Mouse (Mus musculus): ENCODE measurements around the gene Epor. TPM values are rescaled to one million over a fixed set of nuclear protein-coding genes. Genes with fewer than 3 reads are reported as not detected.

Epor gene
- polyA plus RNA-seq, 1 experiment, result 1.1 TPM

GRCm38 (mm10) chr9:21969304-21969703 lies 6.0 kb upstream of the Epor start:
- Histone ChIP-seq H3K27ac (ENCODE audit: insufficient read depth, low read depth, low read length) (no peak overlapping the region), H3K4me1 (ENCODE audit: control insufficient read depth, insufficient read depth, low read length) (peaks cover 6% of the 10 kb centered on the region), H3K4me3 (ENCODE audit: insufficient read depth, low read length) (no peak overlapping the region)
- no peak for TF ChIP-seq POLR2A (IDR thresholded peaks at IDR 0.05; ENCODE audit: borderline replicate concordance, low read depth, low read length)
- TF ChIP-seq CTCF (IDR thresholded peaks at IDR 0.05; ENCODE audit: low read depth, low read length), result no peak

GRCm38 (mm10) chr9:21968883-21969282 lies 5.6 kb upstream of the Epor start:
- Histone ChIP-seq H3K27ac (ENCODE audit: insufficient read depth, low read depth, low read length) (no peak overlapping the region), H3K4me3 (ENCODE audit: insufficient read depth, low read length) (no peak overlapping the region), H3K4me1 (ENCODE audit: control insufficient read depth, insufficient read depth, low read length) (peaks cover 6% of the 10 kb centered on the region)
- TF ChIP-seq POLR2A (IDR thresholded peaks at IDR 0.05; ENCODE audit: borderline replicate concordance, low read depth, low read length) (no peak), CTCF (IDR thresholded peaks at IDR 0.05; ENCODE audit: low read depth, low read length) (no peak)

- Histone ChIP-seq H3K4me1 (ENCODE audit: control insufficient read depth, insufficient read depth, low read length) (peaks cover 3% of the 10 kb centered on the region; the same call in 1 of the 2 replicates), H3K27ac (ENCODE audit: insufficient read depth, low read depth, low read length) (no peak overlapping the region)
These were observed 768 bp downstream of the Epor start for GRCm38 (mm10) chr9:21962416-21963059.

GRCm38 (mm10) chr9:21962010-21962409 lies 1.3 kb downstream of the Epor start:
- Histone ChIP-seq H3K4me1 (ENCODE audit: control insufficient read depth, insufficient read depth, low read length) (peaks cover 3% of the 10 kb centered on the region; the same call in 1 of the 2 replicates), H3K27ac (ENCODE audit: insufficient read depth, low read depth, low read length) (no peak overlapping the region)

More at GRCm38 (mm10) chr9:21962416-21963059, 768 bp downstream of the Epor start:
- no peak for TF ChIP-seq POLR2A (IDR thresholded peaks at IDR 0.05; ENCODE audit: borderline replicate concordance, low read depth, low read length)
- TF ChIP-seq CTCF (IDR thresholded peaks at IDR 0.05; ENCODE audit: low read depth, low read length), result no peak
- H3K4me3 ChIP-seq (ENCODE audit: insufficient read depth, low read length), result peak overlapping the region; percentile 55

GRCm38 (mm10) chr9:21961366-21961980 lies 1.8 kb downstream of the Epor start:
- TF ChIP-seq POLR2A (IDR thresholded peaks at IDR 0.05; ENCODE audit: borderline replicate concordance, low read depth, low read length) (no peak), CTCF (IDR thresholded peaks at IDR 0.05; ENCODE audit: low read depth, low read length) (no peak)
- H3K4me3 ChIP-seq (ENCODE audit: insufficient read depth, low read length), result peak overlapping the region; percentile 55
- H3K27ac ChIP-seq (ENCODE audit: insufficient read depth, low read depth, low read length), result no peak overlapping the region
- peaks cover 3% of the 10 kb centered on the region; the same call in 1 of the 2 replicates for H3K4me1 ChIP-seq (ENCODE audit: control insufficient read depth, insufficient read depth, low read length)

More at GRCm38 (mm10) chr9:21962010-21962409, 1.3 kb downstream of the Epor start:
- H3K4me3 ChIP-seq (ENCODE audit: insufficient read depth, low read length), result peak overlapping the region; percentile 55
- TF ChIP-seq CTCF (IDR thresholded peaks at IDR 0.05; ENCODE audit: low read depth, low read length), result no peak
- TF ChIP-seq POLR2A (IDR thresholded peaks at IDR 0.05; ENCODE audit: borderline replicate concordance, low read depth, low read length), result no peak

GRCm38 (mm10) chr9:21960558-21961208 lies 2.6 kb downstream of the Epor start:
- no peak overlapping the region for H3K27ac ChIP-seq (ENCODE audit: insufficient read depth, low read depth, low read length)
- H3K4me3 ChIP-seq (ENCODE audit: insufficient read depth, low read length), result no peak overlapping the region
- TF ChIP-seq CTCF (IDR thresholded peaks at IDR 0.05; ENCODE audit: low read depth, low read length) (no peak), POLR2A (IDR thresholded peaks at IDR 0.05; ENCODE audit: borderline replicate concordance, low read depth, low read length) (no peak)
- peaks cover 3% of the 10 kb centered on the region; the same call in 1 of the 2 replicates for H3K4me1 ChIP-seq (ENCODE audit: control insufficient read depth, insufficient read depth, low read length)

GRCm38 (mm10) chr9:21960135-21960534 lies 3.2 kb downstream of the Epor start:
- H3K4me1 ChIP-seq (ENCODE audit: control insufficient read depth, insufficient read depth, low read length), result peaks cover 3% of the 10 kb centered on the region; the same call in 1 of the 2 replicates
- H3K4me3 ChIP-seq (ENCODE audit: insufficient read depth, low read length), result no peak overlapping the region
- no peak overlapping the region for H3K27ac ChIP-seq (ENCODE audit: insufficient read depth, low read depth, low read length)
- TF ChIP-seq CTCF (IDR thresholded peaks at IDR 0.05; ENCODE audit: low read depth, low read length) (no peak), POLR2A (IDR thresholded peaks at IDR 0.05; ENCODE audit: borderline replicate concordance, low read depth, low read length) (no peak)

DNA sequence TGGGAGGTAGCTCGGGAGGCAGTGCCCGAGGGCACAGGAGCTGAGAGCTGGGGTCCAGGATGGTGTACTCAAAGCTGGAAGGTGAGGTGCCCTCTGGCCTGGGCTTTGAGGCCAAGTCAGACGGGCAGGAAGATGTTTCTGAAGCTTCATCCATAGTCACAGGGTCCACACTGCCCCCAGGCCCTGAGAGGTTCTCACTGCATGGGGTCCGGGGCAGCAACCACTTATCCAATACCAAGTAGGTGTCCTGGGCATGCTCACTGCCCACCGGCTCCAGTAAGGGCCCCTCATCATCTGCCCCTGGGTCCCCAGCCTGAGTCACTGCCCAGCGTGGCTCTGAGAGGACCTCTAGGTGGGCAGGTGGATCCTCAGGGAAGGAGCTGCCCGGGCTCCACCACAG lies 4.1 kb downstream of the Epor start:
- no peak overlapping the region for H3K4me3 ChIP-seq (ENCODE audit: insufficient read depth, low read length)
- H3K27ac ChIP-seq (ENCODE audit: insufficient read depth, low read depth, low read length), result no peak overlapping the region
- TF ChIP-seq POLR2A (IDR thresholded peaks at IDR 0.05; ENCODE audit: borderline replicate concordance, low read depth, low read length), result no peak
- no peak for TF ChIP-seq CTCF (IDR thresholded peaks at IDR 0.05; ENCODE audit: low read depth, low read length)

DNA sequence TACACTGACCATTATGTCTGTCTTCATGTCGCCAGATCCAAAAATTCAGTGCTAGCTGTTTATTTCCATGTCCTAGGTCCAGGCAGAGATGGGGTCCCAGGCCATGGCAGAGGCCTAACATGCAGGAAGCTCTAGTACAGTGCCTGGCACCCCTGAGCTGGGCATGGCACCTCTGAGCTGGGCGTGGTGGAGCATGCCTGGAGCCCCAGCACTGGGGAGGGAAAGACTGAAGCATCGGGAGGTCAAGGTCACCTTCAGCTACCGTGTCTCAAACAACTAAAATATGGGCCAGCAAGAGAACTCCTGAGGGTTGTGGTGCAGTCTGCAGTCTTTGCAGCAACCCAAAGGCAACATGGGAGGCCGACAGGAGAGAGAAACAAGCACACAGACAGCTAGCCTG lies 4.9 kb downstream of the Epor start:
- no peak overlapping the region for H3K4me3 ChIP-seq (ENCODE audit: insufficient read depth, low read length)
- no peak overlapping the region for H3K27ac ChIP-seq (ENCODE audit: insufficient read depth, low read depth, low read length)
- H3K4me1 ChIP-seq (ENCODE audit: control insufficient read depth, insufficient read depth, low read length), result peaks cover 4% of the 10 kb centered on the region
- TF ChIP-seq CTCF (IDR thresholded peaks at IDR 0.05; ENCODE audit: low read depth, low read length) (no peak), POLR2A (IDR thresholded peaks at IDR 0.05; ENCODE audit: borderline replicate concordance, low read depth, low read length) (no peak)

More for the DNA sequence above, 4.1 kb downstream of the Epor start:
- H3K4me1 ChIP-seq (ENCODE audit: control insufficient read depth, insufficient read depth, low read length), result peaks cover 7% of the 10 kb centered on the region

Data from bone marrow macrophage, adult 2 months (primary cell).